Mouse (Mus musculus): ENCODE results near the gene Eef1b2.

- TF ChIP-seq CTCF (IDR thresholded peaks at IDR 0.05) (no peak), EP300 (IDR thresholded peaks at IDR 0.05) (no peak)
Observed at GRCm38 (mm10) chr1:63199387-63199786, 22.8 kb downstream of the Eef1b2 start.
